Mouse (Mus musculus): Measurements from ENCODE around the gene Adgrf3. TPM values are rescaled to one million over a fixed set of nuclear protein-coding genes. Genes with fewer than 3 reads are reported as not detected.
A peak's percentile ranks its signal among the peaks of the same experiment; 100 is the strongest.

Adgrf3 gene
- polyA plus RNA-seq, 1 experiment, result not detected

DNA sequence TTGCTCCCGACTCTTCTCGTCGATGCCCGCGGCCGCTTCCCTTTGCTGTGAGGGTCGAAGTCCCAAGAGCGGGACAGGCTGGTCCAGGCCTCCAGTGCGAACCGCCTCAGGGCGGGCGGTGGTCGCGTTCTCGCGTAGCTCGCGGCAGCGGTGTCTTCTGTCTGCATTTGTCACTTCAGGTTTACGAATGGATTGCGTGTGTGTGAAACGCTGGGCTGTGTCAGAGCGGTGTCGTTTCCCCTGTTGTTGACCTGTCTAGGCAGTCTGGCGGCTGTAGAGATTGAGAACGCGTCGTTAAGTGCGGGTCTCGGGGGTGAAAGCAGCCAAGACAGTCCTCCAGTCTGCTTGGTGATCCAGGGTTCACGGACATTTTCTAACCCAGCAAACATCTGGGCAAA lies 50.1 kb downstream of the Adgrf3 start:
- no peak for TF ChIP-seq CEBPB (IDR thresholded peaks at IDR 0.05; ENCODE audit: low read depth)
- no peak for TF ChIP-seq FOSL1 (IDR thresholded peaks at IDR 0.05; ENCODE audit: insufficient read depth, low read length, poor library complexity, severe bottlenecking)
- TF ChIP-seq USF1 (IDR thresholded peaks at IDR 0.05; ENCODE audit: low read depth), result no peak
- no peak for TF ChIP-seq MYOD1 (IDR thresholded peaks at IDR 0.05; ENCODE audit: control insufficient read depth, insufficient read length, low read depth)
- no peak for TF ChIP-seq CTCF (IDR thresholded peaks at IDR 0.05; ENCODE audit: control insufficient read depth, insufficient read depth, insufficient read length)
- TF ChIP-seq MYOG (IDR thresholded peaks at IDR 0.05; ENCODE audit: control insufficient read depth, extremely low read depth, insufficient read length), result no peak
- TF ChIP-seq MAX (IDR thresholded peaks at IDR 0.05), result no peak
- Histone ChIP-seq H3ac (ENCODE audit: control insufficient read depth, insufficient read length, low read depth) (peak overlapping the region; percentile 78), H3K36me3 (ENCODE audit: control insufficient read depth, insufficient read depth) (no peaks in the 10 kb centered on the region), H3K79me3 (ENCODE audit: low read depth) (peaks cover 40% of the 10 kb centered on the region), H3K4me3 (ENCODE audit: insufficient read depth, poor library complexity, severe bottlenecking) (peak overlapping the region; percentile 82), H3K27me3 (ENCODE audit: control insufficient read depth, insufficient read depth, insufficient read length) (no peaks in the 10 kb centered on the region), H3K79me2 (ENCODE audit: control insufficient read depth, insufficient read depth) (peaks cover 94% of the 10 kb centered on the region)

DNA sequence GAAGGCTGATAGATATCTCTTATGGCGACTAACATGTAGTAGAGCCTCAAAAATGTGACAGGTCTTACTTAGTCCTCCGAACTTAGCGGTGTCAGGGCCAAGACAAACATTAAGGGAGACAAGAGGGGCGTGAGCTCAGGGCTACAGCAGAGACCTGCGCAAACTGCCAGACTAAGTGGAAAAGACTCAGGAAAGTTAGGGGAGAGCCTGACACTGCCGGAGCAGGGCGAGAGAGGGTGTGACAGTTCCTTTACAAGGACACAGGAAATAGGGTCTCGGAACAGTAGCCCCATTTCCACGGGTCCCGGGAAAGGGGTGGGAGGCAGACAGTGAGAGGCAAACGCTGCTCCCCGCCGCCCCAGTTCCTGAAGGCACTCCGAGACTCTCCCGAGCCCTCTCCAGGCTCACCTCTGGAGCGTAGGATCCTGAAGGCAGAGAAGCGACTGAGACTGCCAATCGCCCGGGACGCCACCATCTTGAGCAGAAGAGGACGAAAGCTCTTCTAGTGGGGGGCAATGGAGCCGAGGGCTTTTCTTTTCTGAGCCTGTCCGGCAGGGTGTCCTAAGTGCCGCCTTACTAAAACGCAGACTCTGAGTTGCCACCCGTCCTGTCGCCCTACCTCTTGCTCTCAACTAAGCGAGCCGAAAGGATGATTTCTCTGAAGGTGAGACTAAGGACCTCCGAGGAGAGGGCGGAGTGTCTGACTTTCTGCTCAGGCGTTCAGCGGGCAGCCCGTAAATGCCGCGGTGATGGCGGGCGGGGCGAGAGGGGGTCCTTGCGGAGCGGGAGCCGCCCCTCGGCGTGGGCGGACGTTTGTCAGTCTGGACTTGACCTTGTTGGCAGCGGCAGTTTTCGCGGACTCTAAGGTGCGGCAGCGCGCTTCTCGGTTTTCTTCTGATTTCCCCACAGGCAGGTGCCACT lies 50.8 kb downstream of the Adgrf3 start, which contains the start of the genes Hadha and Hadhb:
TSS of gene Hadha (minus strand) at position 689 of the 921 bp plus-strand sequence.
TSS of gene Hadhb (plus strand) at position 775 of the 921 bp plus-strand sequence.
- peak within 1 kb of the TSS; percentile 78 for H3ac ChIP-seq (ENCODE audit: control insufficient read depth, insufficient read length, low read depth)
- TF ChIP-seq MAX (IDR thresholded peaks at IDR 0.05) (peak; percentile 100), FOSL1 (IDR thresholded peaks at IDR 0.05; ENCODE audit: insufficient read depth, low read length, poor library complexity, severe bottlenecking) (no peak)
- H3K4me3 ChIP-seq (ENCODE audit: insufficient read depth, poor library complexity, severe bottlenecking), result peak within 1 kb of the TSS; percentile 82
- peaks cover 92% of the 10 kb centered on the region for H3K79me2 ChIP-seq (ENCODE audit: control insufficient read depth, insufficient read depth)
- H3K36me3 ChIP-seq (ENCODE audit: control insufficient read depth, insufficient read depth), result no peaks in the 10 kb centered on the region
- H3K27me3 ChIP-seq (ENCODE audit: control insufficient read depth, insufficient read depth, insufficient read length), result no peaks in the 10 kb centered on the region
- peaks cover 40% of the 10 kb centered on the region for H3K79me3 ChIP-seq (ENCODE audit: low read depth)

DNA sequence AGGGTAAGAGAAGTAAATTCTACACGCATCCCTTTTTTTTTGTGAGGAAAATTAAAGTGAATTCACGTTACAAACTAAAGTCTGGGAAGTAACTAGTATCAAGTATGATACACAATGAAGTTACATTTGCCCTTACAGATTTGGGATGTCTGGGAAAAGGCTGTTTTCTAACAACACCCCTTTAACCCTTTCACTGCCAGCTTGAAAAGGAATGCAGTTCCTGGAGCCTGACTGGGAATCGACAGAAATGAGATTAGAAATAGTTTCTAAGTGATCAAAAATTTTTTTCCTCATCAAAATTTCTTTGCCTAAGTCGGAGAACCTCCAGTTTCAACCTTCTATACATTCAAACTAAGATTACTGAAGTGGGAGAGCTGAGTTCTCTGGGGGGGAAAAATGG lies 51.5 kb downstream of the Adgrf3 start:
- Histone ChIP-seq H3K27me3 (ENCODE audit: control insufficient read depth, insufficient read depth, insufficient read length) (no peaks in the 10 kb centered on the region), H3K36me3 (ENCODE audit: control insufficient read depth, insufficient read depth) (no peaks in the 10 kb centered on the region), H3K79me2 (ENCODE audit: control insufficient read depth, insufficient read depth) (peaks cover 92% of the 10 kb centered on the region), H3ac (ENCODE audit: control insufficient read depth, insufficient read length, low read depth) (peak overlapping the region; percentile 78), H3K4me3 (ENCODE audit: insufficient read depth, poor library complexity, severe bottlenecking) (peak overlapping the region; percentile 82), H3K79me3 (ENCODE audit: low read depth) (peaks cover 36% of the 10 kb centered on the region)
- TF ChIP-seq USF1 (IDR thresholded peaks at IDR 0.05; ENCODE audit: low read depth), result no peak
- TF ChIP-seq MYOD1 (IDR thresholded peaks at IDR 0.05; ENCODE audit: control insufficient read depth, insufficient read length, low read depth), result no peak
- no peak for TF ChIP-seq FOSL1 (IDR thresholded peaks at IDR 0.05; ENCODE audit: insufficient read depth, low read length, poor library complexity, severe bottlenecking)
- no peak for TF ChIP-seq MAX (IDR thresholded peaks at IDR 0.05)
- no peak for TF ChIP-seq CTCF (IDR thresholded peaks at IDR 0.05; ENCODE audit: control insufficient read depth, insufficient read depth, insufficient read length)
- no peak for TF ChIP-seq CEBPB (IDR thresholded peaks at IDR 0.05; ENCODE audit: low read depth)
- TF ChIP-seq MYOG (IDR thresholded peaks at IDR 0.05; ENCODE audit: control insufficient read depth, extremely low read depth, insufficient read length), result no peak

DNA sequence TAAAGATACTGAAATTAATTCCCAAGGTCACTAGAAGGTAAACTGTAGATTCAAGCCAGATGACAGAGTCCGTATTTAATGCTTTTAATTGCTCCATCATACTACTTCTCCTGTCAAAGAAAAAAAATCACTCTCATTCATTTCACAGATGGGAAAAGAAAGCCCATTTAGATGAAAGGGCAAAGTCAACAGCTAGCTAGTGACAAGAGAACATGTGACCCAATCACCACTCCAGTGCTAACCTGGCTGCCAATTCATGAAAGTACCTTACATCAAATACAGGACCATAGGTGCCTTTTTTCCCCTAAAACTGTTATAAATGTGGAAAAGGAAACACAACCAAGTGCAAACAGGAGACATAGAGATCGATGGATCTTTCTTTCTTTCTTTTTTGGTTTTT lies 52.3 kb downstream of the Adgrf3 start:
- Histone ChIP-seq H3K4me3 (ENCODE audit: insufficient read depth, poor library complexity, severe bottlenecking) (no peak overlapping the region), H3K79me2 (ENCODE audit: control insufficient read depth, insufficient read depth) (peaks cover 92% of the 10 kb centered on the region), H3ac (ENCODE audit: control insufficient read depth, insufficient read length, low read depth) (no peak overlapping the region), H3K36me3 (ENCODE audit: control insufficient read depth, insufficient read depth) (no peaks in the 10 kb centered on the region), H3K27me3 (ENCODE audit: control insufficient read depth, insufficient read depth, insufficient read length) (no peaks in the 10 kb centered on the region), H3K79me3 (ENCODE audit: low read depth) (peaks cover 36% of the 10 kb centered on the region)
- TF ChIP-seq MYOG (IDR thresholded peaks at IDR 0.05; ENCODE audit: control insufficient read depth, extremely low read depth, insufficient read length), result no peak
- TF ChIP-seq USF1 (IDR thresholded peaks at IDR 0.05; ENCODE audit: low read depth), result no peak
- TF ChIP-seq CEBPB (IDR thresholded peaks at IDR 0.05; ENCODE audit: low read depth), result no peak
- no peak for TF ChIP-seq MYOD1 (IDR thresholded peaks at IDR 0.05; ENCODE audit: control insufficient read depth, insufficient read length, low read depth)
- no peak for TF ChIP-seq CTCF (IDR thresholded peaks at IDR 0.05; ENCODE audit: control insufficient read depth, insufficient read depth, insufficient read length)
- TF ChIP-seq FOSL1 (IDR thresholded peaks at IDR 0.05; ENCODE audit: insufficient read depth, low read length, poor library complexity, severe bottlenecking), result no peak
- TF ChIP-seq MAX (IDR thresholded peaks at IDR 0.05), result no peak

DNA sequence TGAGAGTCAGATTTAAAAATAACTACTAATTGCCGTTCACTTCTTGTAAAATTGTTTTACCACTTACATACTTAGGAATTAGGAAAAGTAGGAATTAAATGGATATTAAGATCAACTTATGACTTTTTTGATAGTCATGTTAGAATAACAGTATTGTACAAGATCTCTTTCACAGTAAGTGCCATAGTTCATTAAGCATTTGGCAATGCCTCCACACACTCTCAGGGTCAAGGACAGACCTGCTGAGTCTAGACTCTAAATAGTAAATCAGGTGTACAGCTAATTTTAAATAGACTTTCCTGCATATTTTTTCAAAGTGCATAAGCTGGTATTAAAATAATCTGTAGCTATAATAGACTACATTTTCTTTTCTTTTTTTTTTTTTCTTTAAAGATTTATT lies 53.1 kb downstream of the Adgrf3 start:
- Histone ChIP-seq H3K36me3 (ENCODE audit: control insufficient read depth, insufficient read depth) (no peaks in the 10 kb centered on the region), H3K27me3 (ENCODE audit: control insufficient read depth, insufficient read depth, insufficient read length) (no peaks in the 10 kb centered on the region), H3K79me2 (ENCODE audit: control insufficient read depth, insufficient read depth) (peaks cover 90% of the 10 kb centered on the region), H3K79me3 (ENCODE audit: low read depth) (peaks cover 34% of the 10 kb centered on the region), H3ac (ENCODE audit: control insufficient read depth, insufficient read length, low read depth) (no peak overlapping the region), H3K4me3 (ENCODE audit: insufficient read depth, poor library complexity, severe bottlenecking) (no peak overlapping the region)
- no peak for TF ChIP-seq CTCF (IDR thresholded peaks at IDR 0.05; ENCODE audit: control insufficient read depth, insufficient read depth, insufficient read length)
- TF ChIP-seq USF1 (IDR thresholded peaks at IDR 0.05; ENCODE audit: low read depth), result no peak
- no peak for TF ChIP-seq FOSL1 (IDR thresholded peaks at IDR 0.05; ENCODE audit: insufficient read depth, low read length, poor library complexity, severe bottlenecking)
- TF ChIP-seq MYOD1 (IDR thresholded peaks at IDR 0.05; ENCODE audit: control insufficient read depth, insufficient read length, low read depth), result no peak
- no peak for TF ChIP-seq MYOG (IDR thresholded peaks at IDR 0.05; ENCODE audit: control insufficient read depth, extremely low read depth, insufficient read length)
- TF ChIP-seq MAX (IDR thresholded peaks at IDR 0.05), result no peak
- TF ChIP-seq CEBPB (IDR thresholded peaks at IDR 0.05; ENCODE audit: low read depth), result no peak

Data from C2C12 (cell line).